Mouse (Mus musculus): ENCODE measurements around the gene Mapk1. TPM values are rescaled to one million over a fixed set of nuclear protein-coding genes. Genes with fewer than 3 reads are reported as not detected.
"Not testable (repeated sequence)": the region's sequence is repeated elsewhere in the genome, so short reads cannot be mapped to it uniquely, and the experiment has no call there.

Gene Mapk1
- polyA plus RNA-seq, 1 experiment, result 53.8 TPM

GRCm38 (mm10) chr16:16990021-16990420 lies 6.8 kb downstream of the Mapk1 start:
- Histone ChIP-seq H3K36me3 (ENCODE audit: control insufficient read depth, insufficient read depth, low read length) (peaks cover 15% of the 10 kb centered on the region), H3K27ac (ENCODE audit: insufficient read depth, low read depth, low read length) (no peak overlapping the region), H3K27me3 (ENCODE audit: control insufficient read depth, insufficient read depth, low read length) (no peaks in the 10 kb centered on the region), H3K4me1 (ENCODE audit: control insufficient read depth, insufficient read depth, insufficient read length, low read length) (no peaks in the 10 kb centered on the region; the same call in 1 of the 2 replicates), H3K4me3 (ENCODE audit: low read depth, low read length) (no peak overlapping the region)
- WGBS, result 57% methylated on average over 4 of the region's 4 CpGs
- TF ChIP-seq CTCF (IDR thresholded peaks at IDR 0.05; ENCODE audit: extremely low read depth, insufficient read length, insufficient replicate concordance, low read depth, low read length), result no peak
- no peak for TF ChIP-seq POLR2A (IDR thresholded peaks at IDR 0.05; ENCODE audit: low read depth, low read length)

GRCm38 (mm10) chr16:16994426-16995052 lies 11.4 kb downstream of the Mapk1 start:
- Histone ChIP-seq H3K36me3 (ENCODE audit: control insufficient read depth, insufficient read depth, low read length) (0 out of 2 replicates have a peak, but pooled peaks cover 4% of the 10 kb centered on the region), H3K27ac (ENCODE audit: insufficient read depth, low read depth, low read length) (no peak overlapping the region), H3K4me3 (ENCODE audit: low read depth, low read length) (no peak overlapping the region), H3K27me3 (ENCODE audit: control insufficient read depth, insufficient read depth, low read length) (no peaks in the 10 kb centered on the region), H3K4me1 (ENCODE audit: control insufficient read depth, insufficient read depth, insufficient read length, low read length) (0 out of 2 replicates have a peak, but pooled peaks cover 2% of the 10 kb centered on the region)
- 76% methylated on average over 4 of the region's 4 CpGs for WGBS
- TF ChIP-seq CTCF (IDR thresholded peaks at IDR 0.05; ENCODE audit: extremely low read depth, insufficient read length, insufficient replicate concordance, low read depth, low read length), result no peak
- TF ChIP-seq POLR2A (IDR thresholded peaks at IDR 0.05; ENCODE audit: low read depth, low read length), result no peak

GRCm38 (mm10) chr16:16996121-16996729 lies 13.0 kb downstream of the Mapk1 start:
- not testable (repeated sequence) for H3K4me3 ChIP-seq (ENCODE audit: low read depth, low read length); H3K36me3 ChIP-seq (ENCODE audit: control insufficient read depth, insufficient read depth, low read length); H3K4me1 ChIP-seq (ENCODE audit: control insufficient read depth, insufficient read depth, insufficient read length, low read length); H3K27me3 ChIP-seq (ENCODE audit: control insufficient read depth, insufficient read depth, low read length); H3K27ac ChIP-seq (ENCODE audit: insufficient read depth, low read depth, low read length)
- WGBS, result 69% methylated on average over 10 of the region's 10 CpGs

DNA sequence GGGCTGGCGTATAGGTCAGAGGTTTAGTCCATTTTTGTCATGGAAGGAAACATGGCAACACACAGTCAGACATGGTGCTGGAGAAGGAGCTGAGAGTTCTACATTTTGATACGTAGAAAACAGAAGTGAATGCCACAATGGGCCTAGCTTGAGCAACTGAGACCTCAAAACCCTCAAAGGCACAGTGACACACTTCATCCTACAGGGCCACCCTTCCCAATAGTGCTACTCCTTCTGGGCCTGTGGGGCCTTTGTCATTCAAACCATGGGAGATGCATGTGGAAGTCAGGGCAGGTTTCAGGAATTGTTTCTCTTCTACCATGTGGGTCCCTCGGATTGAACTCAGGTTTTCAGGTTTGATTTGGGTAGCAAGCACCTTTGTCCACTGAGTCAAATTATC lies 17.9 kb downstream of the Mapk1 start:
- 80% methylated on average over 3 of the region's 3 CpGs for WGBS
- H3K27ac ChIP-seq (ENCODE audit: insufficient read depth, low read depth, low read length), result no peak overlapping the region
- H3K36me3 ChIP-seq (ENCODE audit: control insufficient read depth, insufficient read depth, low read length), result no peaks in the 10 kb centered on the region
- 0 out of 2 replicates have a peak, but pooled peaks cover 2% of the 10 kb centered on the region for H3K4me1 ChIP-seq (ENCODE audit: control insufficient read depth, insufficient read depth, insufficient read length, low read length)
- H3K4me3 ChIP-seq (ENCODE audit: low read depth, low read length), result no peak overlapping the region
- H3K27me3 ChIP-seq (ENCODE audit: control insufficient read depth, insufficient read depth, low read length), result no peaks in the 10 kb centered on the region
- no peak for TF ChIP-seq CTCF (IDR thresholded peaks at IDR 0.05; ENCODE audit: extremely low read depth, insufficient read length, insufficient replicate concordance, low read depth, low read length)
- TF ChIP-seq POLR2A (IDR thresholded peaks at IDR 0.05; ENCODE audit: low read depth, low read length), result no peak

GRCm38 (mm10) chr16:17007070-17007469 lies 23.9 kb downstream of the Mapk1 start:
- Histone ChIP-seq H3K27ac (ENCODE audit: insufficient read depth, low read depth, low read length) (no peak overlapping the region), H3K27me3 (ENCODE audit: control insufficient read depth, insufficient read depth, low read length) (no peaks in the 10 kb centered on the region), H3K36me3 (ENCODE audit: control insufficient read depth, insufficient read depth, low read length) (no peaks in the 10 kb centered on the region), H3K4me3 (ENCODE audit: low read depth, low read length) (no peak overlapping the region), H3K4me1 (ENCODE audit: control insufficient read depth, insufficient read depth, insufficient read length, low read length) (no peaks in the 10 kb centered on the region)
- 47% methylated on average over 1 of the region's 1 CpGs for WGBS
- no peak for TF ChIP-seq CTCF (IDR thresholded peaks at IDR 0.05; ENCODE audit: extremely low read depth, insufficient read length, insufficient replicate concordance, low read depth, low read length)
- TF ChIP-seq POLR2A (IDR thresholded peaks at IDR 0.05; ENCODE audit: low read depth, low read length), result no peak

GRCm38 (mm10) chr16:17010036-17010435 lies 26.9 kb downstream of the Mapk1 start:
- TF ChIP-seq CTCF (IDR thresholded peaks at IDR 0.05; ENCODE audit: extremely low read depth, insufficient read length, insufficient replicate concordance, low read depth, low read length) (no peak), POLR2A (IDR thresholded peaks at IDR 0.05; ENCODE audit: low read depth, low read length) (no peak)
- no peaks in the 10 kb centered on the region; the same call in 1 of the 2 replicates for H3K4me1 ChIP-seq (ENCODE audit: control insufficient read depth, insufficient read depth, insufficient read length, low read length)
- WGBS, result 90% methylated on average over 7 of the region's 7 CpGs
- no peak overlapping the region for H3K4me3 ChIP-seq (ENCODE audit: low read depth, low read length)
- H3K36me3 ChIP-seq (ENCODE audit: control insufficient read depth, insufficient read depth, low read length), result no peaks in the 10 kb centered on the region
- H3K27ac ChIP-seq (ENCODE audit: insufficient read depth, low read depth, low read length), result no peak overlapping the region
- no peaks in the 10 kb centered on the region for H3K27me3 ChIP-seq (ENCODE audit: control insufficient read depth, insufficient read depth, low read length)

- TF ChIP-seq CTCF (IDR thresholded peaks at IDR 0.05; ENCODE audit: extremely low read depth, insufficient read length, insufficient replicate concordance, low read depth, low read length), result no peak
- no peak for TF ChIP-seq POLR2A (IDR thresholded peaks at IDR 0.05; ENCODE audit: low read depth, low read length)
- no peaks in the 10 kb centered on the region; the same call in 1 of the 2 replicates for H3K4me1 ChIP-seq (ENCODE audit: control insufficient read depth, insufficient read depth, insufficient read length, low read length)
- WGBS, result 58% methylated on average over 1 of the region's 1 CpGs
These were observed 29.4 kb downstream of the Mapk1 start for GRCm38 (mm10) chr16:17012583-17012982.

More at GRCm38 (mm10) chr16:17012583-17012982, 29.4 kb downstream of the Mapk1 start:
- no peak overlapping the region for H3K27ac ChIP-seq (ENCODE audit: insufficient read depth, low read depth, low read length)
- no peaks in the 10 kb centered on the region for H3K27me3 ChIP-seq (ENCODE audit: control insufficient read depth, insufficient read depth, low read length)
- no peak overlapping the region for H3K4me3 ChIP-seq (ENCODE audit: low read depth, low read length)
- H3K36me3 ChIP-seq (ENCODE audit: control insufficient read depth, insufficient read depth, low read length), result peaks cover 9% of the 10 kb centered on the region

All from small intestine, adult 2 months (tissue).